Mouse (Mus musculus) cerebellum, adult (tissue): ENCODE data around the gene C1qtnf4.
"Not testable (repeated sequence)": the region's sequence is repeated elsewhere in the genome, so short reads cannot be mapped to it uniquely, and the experiment has no call there.

Source experiments
- ATAC-seq: cut with Nextera tagmentation; 2 replicates; pipeline ENCODE4 v1.9.2; 2017; ENCODE audit warnings: mild to moderate bottlenecking, moderate library complexity, mixed read lengths; ENCODE audit not compliant: insufficient number of reproducible peaks, low FRiP score, low TSS enrichment

The C1qtnf4 gene

DNA sequence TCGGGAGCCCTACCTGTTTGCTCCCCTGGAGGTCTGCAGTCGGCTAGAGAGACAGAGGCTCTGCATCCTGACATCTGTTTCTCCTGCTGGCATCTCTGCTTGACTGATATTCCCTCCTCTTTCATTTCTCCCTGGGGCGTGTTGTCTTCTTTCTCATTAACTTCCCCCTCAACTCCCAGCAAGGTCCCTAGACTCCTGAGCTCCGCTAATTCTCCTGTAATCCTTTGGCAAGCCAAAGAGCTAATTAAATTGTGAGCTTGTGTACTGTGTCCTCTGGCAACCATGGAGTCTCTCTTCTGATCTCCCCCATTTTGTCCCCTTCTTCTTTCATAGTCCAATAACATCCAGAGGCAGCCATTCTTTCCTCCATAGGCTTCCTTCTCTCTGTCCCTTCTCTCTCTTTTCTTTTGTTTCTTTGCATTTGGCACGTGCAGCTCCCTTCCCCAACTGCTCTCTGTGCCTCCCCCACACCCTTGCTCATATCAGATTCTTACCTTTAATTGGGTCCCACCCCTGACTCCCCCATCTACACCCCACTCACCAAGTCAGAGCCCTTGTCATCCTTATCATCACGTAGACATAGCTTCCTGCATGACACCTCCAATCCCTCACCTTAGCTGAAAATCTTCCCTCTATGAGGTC, 5.4 kb upstream of the C1qtnf4 start:
- ATAC-seq, result no peak

DNA sequence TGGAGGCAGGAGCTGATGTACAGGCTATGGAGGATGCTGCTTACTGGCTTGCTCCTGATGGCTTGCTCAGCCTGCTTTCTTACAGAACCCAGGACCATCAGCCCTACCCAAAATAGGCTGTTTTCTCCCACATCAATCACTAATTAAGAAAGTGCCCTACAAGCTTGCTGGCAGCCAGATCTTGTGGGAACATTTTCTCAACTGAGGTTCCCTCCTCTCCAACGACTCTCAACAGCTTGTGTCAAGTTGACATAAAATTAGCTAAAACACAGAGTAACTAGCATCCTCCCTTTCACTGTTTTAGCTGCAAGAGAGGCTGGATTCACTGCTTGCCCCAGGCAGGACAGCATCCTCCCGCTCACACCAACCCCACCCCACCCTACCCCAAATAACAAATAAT, 3.8 kb upstream of the C1qtnf4 start:
- ATAC-seq, result no peak

DNA sequence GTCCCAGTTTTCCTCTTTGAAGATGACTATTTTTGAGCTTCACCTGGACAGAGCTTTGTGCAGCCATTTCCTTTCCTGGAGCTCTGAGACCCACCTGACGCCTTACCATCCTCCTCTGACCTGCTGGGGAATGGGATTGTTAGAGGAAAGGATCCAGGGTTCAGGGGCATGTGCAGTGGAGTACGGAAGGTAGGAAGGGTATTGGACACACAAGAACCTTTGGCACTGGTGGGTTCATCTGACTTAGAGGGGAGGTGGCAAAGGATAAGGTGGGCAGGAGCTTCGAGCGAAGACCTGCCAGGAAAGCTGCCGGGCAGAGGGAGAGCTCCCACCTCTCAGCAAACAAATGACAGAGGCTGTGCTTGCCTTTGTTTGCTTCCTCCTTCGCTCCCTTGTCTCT, 776 bp downstream of the C1qtnf4 start:
- ATAC-seq, result no peak

GRCm38 (mm10) chr2:90887627-90888026, 2.0 kb downstream of the C1qtnf4 start:
- no peak for ATAC-seq

GRCm38 (mm10) chr2:90889550-90890548, 4.2 kb downstream of the C1qtnf4 start:
- ATAC-seq, result peak; percentile 43; the same call in 1 of the 2 replicates

GRCm38 (mm10) chr2:90893673-90894298, 8.1 kb downstream of the C1qtnf4 start:
- no peak for ATAC-seq

DNA sequence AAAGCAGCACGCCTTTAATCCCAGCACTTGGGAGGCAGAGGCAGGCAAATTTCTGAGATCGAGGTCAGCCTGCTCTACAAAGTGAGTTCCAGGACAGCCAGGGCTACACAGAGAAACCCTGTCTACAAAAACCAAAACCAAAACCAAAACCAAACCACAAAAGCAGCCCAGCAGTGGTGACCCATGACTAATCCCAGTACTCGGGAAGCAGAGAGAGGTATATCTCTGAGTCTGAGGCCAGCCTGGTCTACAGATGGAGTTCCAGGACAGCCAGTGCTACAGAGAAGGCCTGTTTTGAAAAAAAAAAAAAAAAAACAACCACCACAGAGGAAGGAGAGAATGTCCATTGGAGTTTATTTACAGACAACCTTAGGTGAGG, 8.6 kb downstream of the C1qtnf4 start:
- ATAC-seq, result not testable (repeated sequence)

- ATAC-seq, result no peak
These were observed 17.7 kb downstream of the C1qtnf4 start for GRCm38 (mm10) chr2:90903398-90903797.

DNA sequence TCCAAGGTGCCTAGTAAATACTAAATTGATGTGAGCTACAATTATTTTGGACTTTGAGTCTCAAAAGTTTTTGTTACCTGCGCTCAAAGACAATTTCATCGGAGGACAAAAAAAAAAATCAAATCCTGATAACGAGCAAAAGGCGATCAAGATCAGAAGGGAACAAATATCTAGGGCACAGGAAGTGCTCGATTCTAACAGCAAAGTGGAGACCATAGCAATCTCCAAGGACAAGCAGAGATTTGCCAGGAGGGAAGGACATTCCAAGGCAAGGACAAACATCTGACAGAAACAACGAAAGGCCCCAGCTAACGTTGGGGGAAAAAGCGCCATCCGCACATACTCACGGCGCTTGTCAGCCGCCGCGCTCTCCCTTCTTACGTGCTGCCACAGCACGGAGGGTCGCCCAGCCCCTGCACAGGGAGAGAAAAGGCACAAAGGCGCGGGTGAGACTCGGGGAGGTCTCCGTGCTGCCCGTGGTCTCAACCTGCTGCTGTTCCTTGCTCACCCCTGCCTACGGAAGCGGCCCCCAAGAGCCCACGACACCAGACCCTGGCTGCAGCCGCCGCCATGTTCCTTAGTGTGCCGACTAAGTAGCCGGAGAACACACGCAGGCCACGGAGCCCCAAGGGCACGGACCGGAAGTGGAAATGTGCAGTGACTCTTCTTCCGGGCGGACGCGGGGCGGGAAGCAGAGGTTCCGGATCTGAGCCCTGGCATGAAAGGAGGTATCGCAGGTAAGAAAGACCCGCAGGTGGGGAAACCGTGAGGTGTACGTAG, 18.6 kb downstream of the C1qtnf4 start, which contains the start of the genes Kbtbd4 and Ndufs3:
TSS of gene Kbtbd4 (plus strand) at position 665 of the 780 bp plus-strand sequence.
TSS of gene Ndufs3 (minus strand) at position 752 of the 780 bp plus-strand sequence.
- ATAC-seq, result peak; percentile 96

DNA sequence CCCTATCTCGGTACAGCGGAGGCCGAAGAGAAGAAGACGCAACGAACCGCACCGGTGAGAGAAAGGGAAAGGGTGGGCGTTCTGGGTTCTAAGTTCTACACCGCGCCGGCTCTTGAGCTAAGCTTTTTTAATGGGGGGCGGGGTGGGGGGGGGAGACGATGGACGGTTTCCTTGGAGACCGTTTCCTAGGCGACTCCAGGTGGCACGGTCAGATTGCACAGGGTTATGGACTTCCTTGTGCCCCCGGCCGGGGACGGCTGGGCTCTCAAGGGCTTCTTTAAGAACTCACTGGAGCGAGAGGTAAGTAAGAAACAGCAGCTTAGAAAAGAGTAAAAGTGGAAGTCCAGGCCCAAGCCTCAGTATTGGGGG, 19.2 kb downstream of the C1qtnf4 start:
- no peak for ATAC-seq

DNA sequence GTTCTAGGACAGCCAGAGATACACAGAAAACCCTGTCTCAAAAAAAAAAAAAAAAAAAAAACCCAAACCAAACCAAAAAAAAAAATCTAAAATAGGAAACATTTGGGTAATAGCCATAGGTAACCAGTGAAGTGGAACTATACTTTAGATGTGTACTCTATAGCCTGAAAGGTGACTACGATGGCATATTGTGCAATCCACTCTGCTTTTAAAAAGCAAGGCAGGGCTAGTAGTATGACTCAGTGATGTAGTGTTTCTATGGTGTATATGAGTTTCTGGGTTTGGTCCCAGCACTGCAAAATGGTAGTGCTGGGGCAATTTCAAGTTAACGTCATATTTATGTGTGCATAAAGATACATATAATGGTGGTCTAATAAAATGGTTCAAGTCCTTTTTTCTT, 21.1 kb downstream of the C1qtnf4 start:
- no peak for ATAC-seq

DNA sequence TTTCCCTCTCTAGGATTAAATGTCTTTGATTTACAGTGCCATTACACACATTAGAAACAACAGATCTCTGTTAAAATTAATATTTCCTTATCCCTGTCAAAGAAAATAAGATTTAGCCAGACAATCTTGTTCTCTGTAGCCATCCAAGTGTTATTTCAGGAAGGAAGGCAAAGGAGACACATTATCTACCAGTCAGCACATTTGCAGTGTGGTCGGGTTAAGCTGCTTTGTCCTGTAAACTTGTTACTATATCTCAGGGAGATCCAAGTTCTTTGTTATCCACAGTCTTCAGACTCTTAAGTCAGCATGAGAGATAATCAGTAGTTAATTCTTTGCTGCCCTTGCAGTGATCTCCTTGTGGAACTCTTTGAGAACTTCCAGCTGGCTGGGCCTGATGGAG, 25.2 kb downstream of the C1qtnf4 start:
- no peak for ATAC-seq

GRCm38 (mm10) chr2:90911668-90912067, 26.0 kb downstream of the C1qtnf4 start:
- ATAC-seq, result no peak

GRCm38 (mm10) chr2:90913671-90914070, 28.0 kb downstream of the C1qtnf4 start:
- no peak for ATAC-seq

- ATAC-seq, result no peak
These were observed 29.9 kb downstream of the C1qtnf4 start for GRCm38 (mm10) chr2:90915516-90915915.

- ATAC-seq, result no peak; the same call in 1 of the 2 replicates
These were observed 31.0 kb downstream of the C1qtnf4 start for GRCm38 (mm10) chr2:90916560-90917232.

GRCm38 (mm10) chr2:90917233-90917998, 31.8 kb downstream of the C1qtnf4 start:
- ATAC-seq, result peak; percentile 65

GRCm38 (mm10) chr2:90917999-90918698, 32.5 kb downstream of the C1qtnf4 start:
- no peak; the same call in 1 of the 2 replicates for ATAC-seq
